Mouse (Mus musculus) embryonic facial prominence, embryonic 14.5 days (tissue): Measurements from ENCODE around the gene Vps54. TPM values are rescaled to one million over a fixed set of nuclear protein-coding genes. Genes with fewer than 3 reads are reported as not detected.

Experiments used
- ATAC-seq: fragments of 200-750 bp; cut with Nextera tagmentation; 2 replicates; pipeline ENCODE4 v1.8.0; 2017; ENCODE audit warnings: low read depth, moderate number of reproducible peaks, moderate TSS enrichment
- DNase-seq: peaks from one replicate; pipeline ENCODE4 v3.0.0-alpha.2; 2015; ENCODE audit warnings: low spot score
- H3K27ac ChIP-seq: fragments of 300-500 bp; sonication (generic); replicated peaks from 2 replicates; pipeline ENCODE4 v1.5.1; 2014; ENCODE audit warnings: low read depth, mild to moderate bottlenecking, low read length, moderate library complexity
- H3K27me3 ChIP-seq: fragments of 300-500 bp; sonication (generic); replicated peaks from 2 replicates; pipeline ENCODE4 v1.6.1; 2014; ENCODE audit warnings: low read length; ENCODE audit not compliant: control insufficient read depth, insufficient read depth
- H3K36me3 ChIP-seq: fragments of 300-500 bp; sonication (generic); 2 replicates; pipeline ENCODE4 v1.6.1; 2014; ENCODE audit warnings: low read length, mixed read lengths; ENCODE audit not compliant: control insufficient read depth, insufficient read depth
- H3K4me1 ChIP-seq: fragments of 300-500 bp; sonication (generic); 2 replicates; pipeline ENCODE4 v1.6.1; 2014; ENCODE audit warnings: antibody characterized with exemption, low read length; ENCODE audit not compliant: control insufficient read depth, insufficient read depth
- H3K4me2 ChIP-seq: fragments of 300-500 bp; sonication (generic); 2 replicates; pipeline ENCODE4 v1.6.1; 2014; ENCODE audit warnings: low read depth, mild to moderate bottlenecking, low read length, moderate library complexity, mixed read lengths
- H3K4me3 ChIP-seq: fragments of 300-500 bp; sonication (generic); 2 replicates; pipeline ENCODE4 v1.5.1; 2014; ENCODE audit warnings: low read depth, mild to moderate bottlenecking, low read length
- H3K9ac ChIP-seq: fragments of 300-500 bp; sonication (generic); 2 replicates; pipeline ENCODE4 v1.6.1; 2014; ENCODE audit warnings: low read depth, mild to moderate bottlenecking, low read length, moderate library complexity, mixed read lengths
- H3K9me3 ChIP-seq: fragments of 300-500 bp; sonication (generic); 2 replicates; pipeline ENCODE4 v1.6.1; 2016; ENCODE audit warnings: low read length; ENCODE audit not compliant: control insufficient read depth
- WGBS: fragments of 180-500 bp; shearing (Covaris S2); extraction: QIAGEN DNeasy Blood & Tissue Kit; methylation state at CpG from one replicate; pipeline ENCODE4 v1.1.7; 2014; 5-methylcytosine and 5-hydroxymethylcytosine counted together
- polyA plus RNA-seq: library from polyadenylated mRNA; unstranded; fragments of >200 nt; fragmentation: Nextera tagmentation; extraction: Ambion mirVana; gene quantifications from 2 replicates; pipeline ENCODE4 v1.2.1, GENCODE M21; 2014

The Vps54 gene
- polyA plus RNA-seq, 1 experiment from 2014 or later, result 15.9 TPM

DNA sequence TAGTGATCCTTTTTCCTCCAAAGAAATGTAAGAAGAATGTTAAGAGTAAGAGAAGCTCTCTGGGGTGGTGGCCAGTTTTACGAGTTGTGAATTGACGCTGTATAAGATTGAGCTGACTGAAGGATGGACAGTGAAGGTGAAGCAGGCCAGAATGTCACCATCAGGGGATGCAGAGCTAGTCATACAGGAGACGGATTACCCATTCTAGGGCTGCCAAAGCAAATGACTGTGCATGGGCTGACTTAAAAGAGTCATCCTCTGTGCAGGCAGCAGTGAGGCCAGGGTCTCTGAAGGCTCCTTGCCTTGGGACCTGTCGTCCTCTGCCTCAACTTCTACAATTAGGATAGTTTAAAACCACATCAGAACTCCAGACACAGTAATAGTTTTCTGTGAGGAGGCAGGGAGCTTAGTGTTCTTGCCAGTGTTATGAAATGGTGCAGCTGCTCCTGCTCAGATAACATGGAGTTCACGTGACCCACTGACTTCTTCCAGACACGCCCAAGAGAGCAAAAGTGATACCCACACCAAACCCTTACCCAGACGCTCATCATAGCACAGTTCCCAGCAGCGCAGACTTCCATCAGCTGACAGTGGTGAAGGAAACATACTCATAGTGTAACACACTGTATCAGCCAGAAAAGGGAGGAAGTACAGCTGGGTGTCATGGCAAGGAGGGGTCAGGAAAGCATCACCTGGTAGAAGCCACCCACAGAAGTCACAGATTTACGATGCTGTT lies 75.0 kb downstream of the Vps54 start:
- H3K36me3 ChIP-seq, result peaks cover 55% of the 10 kb centered on the region
- no peak overlapping the region for H3K27ac ChIP-seq
- no peaks in the 10 kb centered on the region for H3K4me1 ChIP-seq
- no peak overlapping the region for H3K4me2 ChIP-seq
- H3K9ac ChIP-seq, result no peak overlapping the region
- H3K4me3 ChIP-seq, result no peak overlapping the region
- no peaks in the 10 kb centered on the region for H3K27me3 ChIP-seq
- 84% methylated on average over 9 of the region's 9 CpGs for WGBS
- DNase-seq, result no peak
- no peak for ATAC-seq
- no peaks in the 10 kb centered on the region for H3K9me3 ChIP-seq

GRCm38 (mm10) chr11:21321577-21321976 lies 82.5 kb downstream of the Vps54 start:
- ATAC-seq (no peak), DNase-seq (no peak)
- Histone ChIP-seq H3K27me3 (no peaks in the 10 kb centered on the region), H3K4me2 (no peak overlapping the region), H3K4me1 (no peaks in the 10 kb centered on the region), H3K27ac (no peak overlapping the region), H3K36me3 (peaks cover 46% of the 10 kb centered on the region), H3K9me3 (no peaks in the 10 kb centered on the region), H3K9ac (no peak overlapping the region), H3K4me3 (no peak overlapping the region)
- 76% methylated on average over 3 of the region's 3 CpGs for WGBS

DNA sequence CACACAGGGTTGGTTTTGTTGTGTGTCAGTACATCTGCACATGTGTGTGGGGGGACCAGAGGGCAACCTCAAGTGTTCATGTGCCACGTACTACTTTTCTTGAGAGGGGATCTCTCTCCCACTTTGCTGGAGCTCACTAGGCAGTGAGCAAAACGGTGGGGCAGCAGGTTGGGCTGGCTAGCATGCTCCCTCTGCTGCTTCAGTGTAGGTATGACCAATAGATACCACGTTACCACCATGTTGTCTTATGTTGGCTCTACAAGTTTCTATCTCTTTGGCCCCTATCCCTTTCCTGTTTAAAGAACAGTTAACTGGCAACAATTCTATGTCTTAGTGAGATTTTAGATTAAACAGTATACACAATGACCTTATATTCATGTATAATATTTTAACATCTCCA lies 83.3 kb downstream of the Vps54 start:
- peaks cover 54% of the 10 kb centered on the region for H3K36me3 ChIP-seq
- no peaks in the 10 kb centered on the region for H3K27me3 ChIP-seq
- H3K4me3 ChIP-seq, result no peak overlapping the region
- H3K27ac ChIP-seq, result no peak overlapping the region
- H3K9me3 ChIP-seq, result no peaks in the 10 kb centered on the region
- 76% methylated on average over 3 of the region's 3 CpGs for WGBS
- no peak for ATAC-seq
- H3K4me1 ChIP-seq, result no peaks in the 10 kb centered on the region
- H3K4me2 ChIP-seq, result no peak overlapping the region
- DNase-seq, result no peak
- no peak overlapping the region for H3K9ac ChIP-seq

DNA sequence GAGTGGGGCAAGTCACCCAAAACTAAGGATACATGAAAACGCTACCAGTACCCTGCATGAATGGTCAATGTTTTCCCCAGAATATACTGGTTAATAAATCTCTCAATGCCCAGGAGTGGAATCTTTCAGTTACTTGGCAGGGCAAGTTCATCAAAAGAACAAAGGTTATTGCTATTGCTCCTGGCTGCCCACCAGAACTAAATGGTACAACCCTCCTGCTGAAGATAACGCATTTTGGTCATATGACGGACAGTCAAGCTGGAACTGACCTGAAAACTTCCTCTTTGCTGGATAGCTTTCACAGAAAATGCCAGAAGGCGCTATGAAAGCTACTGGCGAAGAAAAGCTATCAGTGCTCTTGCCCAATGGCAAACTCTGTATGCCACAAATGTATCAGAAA lies 86.7 kb downstream of the Vps54 start:
- Histone ChIP-seq H3K4me2 (no peak overlapping the region), H3K9me3 (no peaks in the 10 kb centered on the region), H3K36me3 (peaks cover 75% of the 10 kb centered on the region), H3K27me3 (no peaks in the 10 kb centered on the region), H3K27ac (no peak overlapping the region), H3K4me3 (no peak overlapping the region), H3K9ac (no peak overlapping the region), H3K4me1 (no peaks in the 10 kb centered on the region)
- DNase-seq (no peak), ATAC-seq (no peak)
- 90% methylated on average over 5 of the region's 5 CpGs for WGBS

GRCm38 (mm10) chr11:21326770-21327169 lies 87.7 kb downstream of the Vps54 start:
- ATAC-seq (no peak), DNase-seq (no peak)
- no peak overlapping the region for H3K4me2 ChIP-seq
- 58% methylated on average over 2 of the region's 2 CpGs for WGBS
- no peaks in the 10 kb centered on the region for H3K4me1 ChIP-seq
- H3K27ac ChIP-seq, result no peak overlapping the region
- peaks cover 74% of the 10 kb centered on the region for H3K36me3 ChIP-seq
- no peaks in the 10 kb centered on the region for H3K27me3 ChIP-seq
- H3K9ac ChIP-seq, result no peak overlapping the region
- no peak overlapping the region for H3K4me3 ChIP-seq
- H3K9me3 ChIP-seq, result no peaks in the 10 kb centered on the region

GRCm38 (mm10) chr11:21327486-21327885 lies 88.4 kb downstream of the Vps54 start:
- Histone ChIP-seq H3K27me3 (no peaks in the 10 kb centered on the region), H3K9me3 (no peaks in the 10 kb centered on the region), H3K4me3 (no peak overlapping the region), H3K4me2 (no peak overlapping the region), H3K27ac (no peak overlapping the region), H3K4me1 (no peaks in the 10 kb centered on the region), H3K36me3 (peaks cover 73% of the 10 kb centered on the region), H3K9ac (no peak overlapping the region)
- DNase-seq, result no peak
- ATAC-seq, result no peak
- 88% methylated on average over 5 of the region's 5 CpGs for WGBS

- no peak for ATAC-seq
- no peak overlapping the region for H3K9ac ChIP-seq
- 90% methylated on average over 5 of the region's 5 CpGs for WGBS
- H3K4me1 ChIP-seq, result no peaks in the 10 kb centered on the region
- H3K4me3 ChIP-seq, result no peak overlapping the region
- DNase-seq, result no peak
- H3K9me3 ChIP-seq, result no peaks in the 10 kb centered on the region
- H3K36me3 ChIP-seq, result peaks cover 72% of the 10 kb centered on the region
- no peak overlapping the region for H3K27ac ChIP-seq
- no peaks in the 10 kb centered on the region for H3K27me3 ChIP-seq
- no peak overlapping the region for H3K4me2 ChIP-seq
Observed at GRCm38 (mm10) chr11:21328141-21328540, 89.1 kb downstream of the Vps54 start.

GRCm38 (mm10) chr11:21332639-21333295 lies 93.7 kb downstream of the Vps54 start:
- WGBS, result 91% methylated on average over 5 of the region's 5 CpGs
- H3K27ac ChIP-seq, result no peak overlapping the region
- H3K27me3 ChIP-seq, result no peaks in the 10 kb centered on the region
- no peak overlapping the region for H3K4me2 ChIP-seq
- DNase-seq, result no peak
- no peaks in the 10 kb centered on the region for H3K4me1 ChIP-seq
- H3K4me3 ChIP-seq, result no peak overlapping the region
- H3K36me3 ChIP-seq, result peaks cover 57% of the 10 kb centered on the region
- no peaks in the 10 kb centered on the region for H3K9me3 ChIP-seq
- ATAC-seq, result no peak
- H3K9ac ChIP-seq, result no peak overlapping the region

DNA sequence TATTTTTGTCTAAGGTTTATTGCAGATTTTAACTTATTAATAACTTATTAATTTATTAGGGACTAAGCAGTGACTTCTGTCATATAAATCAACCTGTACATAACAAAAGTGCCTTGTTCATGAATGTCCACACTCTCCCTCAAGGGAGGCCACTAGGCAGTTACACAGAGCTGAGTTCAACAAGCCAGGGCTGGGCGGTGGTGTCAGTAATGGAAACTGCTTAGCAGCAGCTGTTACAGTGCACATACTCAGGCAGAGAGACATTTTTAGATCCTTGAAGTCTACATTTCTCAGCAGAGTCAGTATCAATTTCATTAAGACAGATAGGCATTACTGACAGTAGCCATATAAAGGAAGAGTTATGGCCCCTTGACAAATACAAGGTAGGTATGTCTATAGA lies 98.8 kb downstream of the Vps54 start:
- no peak overlapping the region for H3K4me3 ChIP-seq
- H3K4me1 ChIP-seq, result no peaks in the 10 kb centered on the region
- H3K9ac ChIP-seq, result no peak overlapping the region
- no peaks in the 10 kb centered on the region for H3K27me3 ChIP-seq
- H3K27ac ChIP-seq, result no peak overlapping the region
- H3K4me2 ChIP-seq, result no peak overlapping the region
- peaks cover 39% of the 10 kb centered on the region for H3K36me3 ChIP-seq
- ATAC-seq, result peak; percentile 77; the same call in 1 of the 2 replicates
- 80% methylated on average over 1 of the region's 1 CpGs for WGBS
- no peaks in the 10 kb centered on the region for H3K9me3 ChIP-seq
- peak; percentile 31 for DNase-seq
